ENCODE assay signal across 27 mouse cellular contexts in genomic region chr4:142037897-142038296, GRCm38 (mm10). TPM values are rescaled to one million over a fixed set of nuclear protein-coding genes. Genes with fewer than 3 reads are reported as not detected.
DNase-seq lines count a peak whose midpoint lies in the region; ATAC-seq and TF ChIP-seq lines count a peak whose summit lies in the region.
"Had no signal": no experiment of that assay in that cellular context is flagged by ENCODE, and none has a peak within 500 bp of the region (broad histone marks: within the 10 kb centered on the region; RNA-seq: fewer than 3 reads in every experiment).

No protein-coding gene starts in this region.

- no peak for DNase-seq in heart, adult 11 months
- peak; percentile 41 for DNase-seq in embryo, embryonic 10.5 days (ENCODE audit: low spot score)
- DNase-seq in embryo, embryonic 11.5 days (ENCODE audit: low read depth, low spot score), result peak; percentile 31
- peak; percentile 65 for DNase-seq in limb, embryonic 10.5 days (ENCODE audit: low spot score)
- no peak for DNase-seq in layer of hippocampus, adult 2 months (ENCODE audit: low spot score in 2 of 2)
- DNase-seq: adrenal gland, postnatal 36 days; B cell, adult 2 months; heart, postnatal 4 days; kidney, adult 18-20 months; left cerebral cortex, postnatal 4 days; thymus, adult 2 months had no signal

- H3K4me3 ChIP-seq in heart, embryonic 13.5 days, result no peak overlapping the region
- peak overlapping the region; percentile 26 for H3K4me3 ChIP-seq in limb, embryonic 10.5 days
- no peak overlapping the region for H3K4me3 ChIP-seq in layer of hippocampus, adult 2 months
- H3K4me3 ChIP-seq: erythroblast, embryonic 14.5 days; forebrain, embryonic 13.5 days; lung, embryonic 15.5 days had no signal

- peaks cover 41% of the 10 kb centered on the region for H3K4me1 ChIP-seq in heart, embryonic 13.5 days
- H3K4me1 ChIP-seq in limb, embryonic 10.5 days, result peaks cover 42% of the 10 kb centered on the region
- H3K4me1 ChIP-seq: forebrain, embryonic 13.5 days had no signal

- peaks cover 25% of the 10 kb centered on the region for H3K36me3 ChIP-seq in heart, embryonic 13.5 days
- H3K36me3 ChIP-seq in limb, embryonic 10.5 days, result no peaks in the 10 kb centered on the region
- H3K36me3 ChIP-seq: G1E had no signal

- 0 out of 2 replicates have a peak overlapping the region, but pooled peaks have one; percentile 37 for H3K9ac ChIP-seq in heart, embryonic 13.5 days
- H3K9ac ChIP-seq: forebrain, embryonic 13.5 days; hindbrain, embryonic 14.5 days; liver, embryonic 14.5 days; lung, embryonic 15.5 days had no signal

- no peak for ATAC-seq in heart, embryonic 13.5 days (ENCODE audit: extremely low read depth, insufficient number of reproducible peaks, low FRiP score, low TSS enrichment)
- no peak for ATAC-seq in monocyte, adult 5-6 weeks (replicated peaks; ENCODE audit: insufficient number of reproducible peaks, low FRiP score, low TSS enrichment, poor library complexity, severe bottlenecking)
- ATAC-seq in erythroblast, adult 5-6 weeks (replicated peaks; ENCODE audit: low FRiP score, poor library complexity, severe bottlenecking), result no peak
- ATAC-seq: forebrain, embryonic 13.5 days; inflammation-experienced regulatory T-cells, adult 6 months; Patski had no signal

- 65% methylated on average over 4 of the region's 4 CpGs for WGBS in heart, embryonic 13.5 days
- WGBS in limb, embryonic 10.5 days, result 29% methylated on average over 4 of the region's 4 CpGs

- H3K27me3 ChIP-seq in heart, embryonic 13.5 days (replicated peaks), result no peaks in the 10 kb centered on the region
- 0 out of 2 replicates have a peak, but pooled peaks cover under 1% of the 10 kb centered on the region for H3K27me3 ChIP-seq in limb, embryonic 10.5 days (ENCODE audit: low read depth, poor library complexity, severe bottlenecking)
- H3K27me3 ChIP-seq: CH12.LX; forebrain, embryonic 13.5 days; lung, embryonic 15.5 days; Patski had no signal

- TF ChIP-seq CTCF in layer of hippocampus, adult 2 months (conservative IDR thresholded peaks at IDR 0.05), result no peak

- H3K4me2 ChIP-seq in heart, embryonic 13.5 days, result no peak overlapping the region
- H3K4me2 ChIP-seq: forebrain, embryonic 13.5 days; hindbrain, embryonic 14.5 days; lung, embryonic 15.5 days; midbrain, embryonic 11.5 days had no signal

- no peak overlapping the region for H3K27ac ChIP-seq in heart, embryonic 13.5 days (replicated peaks)
- H3K27ac ChIP-seq in limb, embryonic 10.5 days, result peak overlapping the region; percentile 74
- no peak overlapping the region for H3K27ac ChIP-seq in layer of hippocampus, adult 2 months
- H3K27ac ChIP-seq: forebrain, embryonic 13.5 days; hindbrain, embryonic 14.5 days; liver, embryonic 14.5 days; lung, embryonic 15.5 days; macrophage; stomach, postnatal 0 days had no signal

- no peaks in the 10 kb centered on the region for H3K9me3 ChIP-seq in heart, embryonic 13.5 days
- H3K9me3 ChIP-seq in limb, embryonic 10.5 days (replicated peaks), result no peaks in the 10 kb centered on the region
- H3K9me3 ChIP-seq: forebrain, embryonic 13.5 days; lung, embryonic 15.5 days had no signal

RNA-seq across cellular contexts. Expression of gene Fhad1, which starts 23.0 kb away (rescaled TPM):
- polyA plus RNA-seq in heart, embryonic 13.5 days (2015; fragmentation: Nextera tagmentation; extraction: Ambion mirVana), result 2.7 and 3.6 TPM in 2 replicates
- 0.19 and 0.24 TPM in 2 replicates for polyA plus RNA-seq in limb, embryonic 10.5 days (2016; fragmentation: Nextera tagmentation; extraction: Ambion mirVana)
- total RNA-seq in layer of hippocampus, adult 2 months (2021), result 10 to 100 TPM in 1 of 2 experiments, 1 to 10 TPM in 1; 8.8 to 13.0 TPM
- total RNA-seq in monocyte, adult 5-6 weeks (2017), result 0.32 to 4.4 TPM (median 0.38 TPM) in 3 replicates
- total RNA-seq in erythroblast, adult 5-6 weeks (2015; ENCODE audit: low replicate concordance), result not detected in 2 replicates
- total RNA-seq in erythroblast, adult 5-6 weeks (2017; ENCODE audit: low replicate concordance), result 0.17 TPM in 1 of 2 replicates, not detected in the other
- total RNA-seq: gastrocnemius, adult 8-10 months had no signal
- polyA plus RNA-seq: erythroblast, embryonic 14.5 days; G1E had no signal

RNA-seq across cellular contexts. Expression of gene Tmem51, which starts 46.2 kb away (rescaled TPM):
- 25.3 and 30.3 TPM in 2 replicates for polyA plus RNA-seq in heart, embryonic 13.5 days (2015; fragmentation: Nextera tagmentation; extraction: Ambion mirVana)
- 7.0 and 10.8 TPM in 2 replicates for polyA plus RNA-seq in limb, embryonic 10.5 days (2016; fragmentation: Nextera tagmentation; extraction: Ambion mirVana)
- 1 to 10 TPM; 3.9 to 4.5 TPM for total RNA-seq in layer of hippocampus, adult 2 months (2021)
- 57.2 to 77.8 TPM (median 58.7 TPM) in 3 replicates for total RNA-seq in monocyte, adult 5-6 weeks (2017)
- total RNA-seq in erythroblast, adult 5-6 weeks (2015; ENCODE audit: low replicate concordance), result 4.6 and 8.1 TPM in 2 replicates
- 1.4 and 2.9 TPM in 2 replicates for total RNA-seq in erythroblast, adult 5-6 weeks (2017; ENCODE audit: low replicate concordance)
- polyA plus RNA-seq: G1E had no signal

Comparison
In these comparisons a context has a peak if more than half of its experiments do, and no peak if none do; other contexts are left out.
1. DNase-seq: peak in embryo, embryonic 10.5 days (single experiment), embryo, embryonic 11.5 days (single experiment) and limb, embryonic 10.5 days (single experiment); none in heart, adult 11 months (single experiment) and layer of hippocampus, adult 2 months (0 of 2).